Mouse (Mus musculus) 3T3-L1 (cell line): ENCODE results near the gene Dusp15.

ENCODE experiments used
- DNase-seq: peaks from one replicate; pipeline ENCODE4 v3.0.0-alpha.2; 2015; ENCODE audit warnings: low read depth, low spot score

The Dusp15 gene

DNA sequence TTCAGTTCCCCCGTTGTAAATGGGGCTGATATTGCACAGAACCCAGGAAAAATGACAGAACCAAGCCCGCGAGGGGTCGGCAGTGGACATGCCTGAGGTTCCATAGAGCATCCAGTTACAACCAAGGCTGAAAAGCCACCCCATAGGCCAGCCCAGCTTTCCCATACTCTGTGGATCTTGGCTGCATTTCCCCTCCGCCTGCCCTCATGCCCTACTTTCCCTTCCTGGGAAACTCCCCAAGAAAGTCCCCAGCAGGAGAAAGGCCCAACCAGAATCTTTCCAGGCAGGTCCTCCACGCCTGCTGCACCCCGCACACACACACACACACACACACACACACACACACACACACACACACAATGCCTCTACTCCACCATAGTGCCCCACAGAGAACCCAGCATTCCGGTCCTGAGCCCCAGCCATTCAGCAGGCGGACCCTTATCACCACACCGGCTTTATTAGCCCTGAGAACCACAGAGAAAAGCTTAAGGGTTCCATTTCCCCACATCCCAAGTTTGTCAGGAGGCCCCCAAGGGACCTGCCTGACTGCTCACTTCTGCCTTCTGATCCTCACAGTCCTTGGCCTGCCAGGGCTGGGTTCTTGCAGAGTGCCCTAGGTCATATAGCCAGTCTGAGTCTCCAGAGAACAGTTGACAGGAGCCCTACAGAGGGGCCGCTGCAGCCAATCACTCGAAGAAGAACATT, 19.9 kb downstream of the Dusp15 start:
- peak; percentile 90 for DNase-seq

GRCm38 (mm10) chr2:152930276-152930675, 21.2 kb downstream of the Dusp15 start:
- peak; percentile 74 for DNase-seq

DNA sequence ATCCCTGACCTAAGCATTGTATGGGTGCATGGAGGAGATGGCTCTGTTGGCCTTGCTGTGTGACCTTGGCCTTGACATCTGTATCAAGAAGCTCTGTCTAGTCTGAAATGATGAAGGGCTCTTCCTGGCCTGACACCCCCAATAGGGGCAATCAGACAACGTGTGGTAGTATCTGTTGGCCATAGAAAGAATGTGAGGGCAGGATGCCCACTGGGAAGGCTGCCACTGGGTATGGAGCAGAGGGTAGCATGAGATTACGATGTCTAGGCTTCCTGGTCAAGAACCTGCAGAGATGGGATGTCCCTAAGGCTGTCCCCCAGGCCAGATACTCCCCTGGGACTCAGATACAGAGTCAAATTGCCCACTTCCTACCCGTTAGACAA, 22.5 kb downstream of the Dusp15 start:
- DNase-seq = peak; percentile 60

DNA sequence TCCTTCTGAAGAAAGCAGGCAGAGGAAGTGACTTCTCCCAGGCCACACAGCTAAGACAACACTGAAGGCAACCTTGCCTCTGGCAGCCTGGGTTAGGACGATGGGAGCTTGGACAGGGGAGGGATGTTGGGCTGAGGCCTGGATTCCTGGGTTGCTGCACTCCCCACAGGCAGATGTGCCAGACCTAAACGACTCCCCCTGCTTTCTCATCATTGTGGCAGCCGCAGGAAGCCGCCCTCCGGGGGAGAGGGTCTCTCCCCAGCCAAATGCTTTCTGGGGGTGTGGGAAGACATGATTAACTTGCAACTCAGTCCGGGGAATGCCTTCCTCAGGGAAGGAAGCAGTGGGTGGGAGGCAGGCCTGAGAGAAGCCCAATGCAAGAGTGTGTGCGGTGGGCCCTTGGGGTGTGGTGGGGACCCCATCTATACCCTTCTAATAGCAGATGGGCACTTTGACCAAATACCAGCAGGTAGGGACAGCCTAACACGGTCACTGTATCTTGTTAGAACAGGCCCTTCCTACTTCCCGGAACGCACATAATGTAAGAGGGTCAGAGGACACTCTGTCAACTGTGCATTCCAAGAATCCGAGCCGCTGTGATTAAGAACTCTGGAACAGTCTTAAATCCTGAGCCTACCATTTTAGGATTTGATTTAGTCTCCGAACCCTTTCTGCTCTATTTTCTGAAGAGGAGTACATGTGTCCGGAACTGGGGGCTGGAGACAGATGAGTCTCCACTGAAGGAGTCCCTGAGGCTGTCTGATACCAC, 23.1 kb downstream of the Dusp15 start:
- DNase-seq = peak; percentile 76

DNA sequence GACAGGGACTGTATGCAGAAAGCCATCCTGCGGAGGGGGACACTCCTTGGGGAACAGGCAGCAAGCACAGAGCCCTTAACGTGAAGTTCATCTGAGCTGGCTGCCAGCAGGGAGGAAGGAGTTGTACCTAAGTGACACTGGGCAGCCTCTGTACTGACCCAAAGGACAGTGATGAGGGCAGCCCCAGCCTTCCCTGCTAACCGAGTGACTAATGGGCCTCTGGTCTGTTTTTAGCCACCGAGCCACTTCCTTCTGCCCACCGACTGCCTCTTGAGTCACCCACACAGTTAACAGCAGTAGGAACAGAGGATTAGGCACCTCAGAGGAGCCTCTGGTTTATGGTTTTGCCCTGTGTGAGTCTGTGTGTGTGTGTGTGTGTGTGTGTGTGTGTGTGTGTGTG, 24.1 kb downstream of the Dusp15 start:
- peak; percentile 91 for DNase-seq

- peak; percentile 79 for DNase-seq
Observed at GRCm38 (mm10) chr2:152926896-152927295, 24.6 kb downstream of the Dusp15 start.

DNA sequence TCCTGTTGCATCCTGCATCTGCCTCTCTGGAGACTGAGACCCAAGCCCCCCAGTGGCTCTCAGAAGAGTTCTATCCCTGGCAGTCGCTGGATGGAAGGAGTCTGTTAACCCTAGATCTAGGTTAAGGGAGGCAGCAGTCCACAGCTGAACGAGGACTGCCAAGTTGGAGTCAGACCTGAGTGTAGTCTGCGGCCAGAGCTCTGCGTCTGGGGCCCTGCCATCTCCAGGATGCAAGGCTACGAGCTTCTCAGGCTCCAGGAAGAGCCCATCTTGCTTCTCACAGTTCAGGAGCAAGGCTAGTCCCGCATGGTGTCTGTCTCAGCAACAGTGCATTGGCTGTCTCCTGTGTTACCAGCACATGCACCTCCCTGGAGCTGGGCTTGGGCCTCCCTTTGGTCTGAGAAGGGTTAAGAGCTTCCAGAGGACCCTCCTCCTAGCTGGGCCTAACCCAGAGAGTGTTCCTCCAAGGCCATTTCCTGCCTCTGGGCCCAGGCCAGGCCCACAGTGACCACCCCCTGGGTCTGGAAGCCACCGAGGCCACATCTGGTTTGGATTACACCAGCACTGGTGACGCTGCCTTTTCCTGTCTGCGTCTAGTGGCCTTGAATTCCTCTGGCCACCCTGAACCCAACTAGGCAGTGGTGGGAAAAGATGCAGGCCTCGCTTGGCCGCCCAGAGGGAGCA, 26.2 kb downstream of the Dusp15 start:
- peak; percentile 96 for DNase-seq

GRCm38 (mm10) chr2:152924543-152924942, 27.0 kb downstream of the Dusp15 start:
- DNase-seq = no peak

DNA sequence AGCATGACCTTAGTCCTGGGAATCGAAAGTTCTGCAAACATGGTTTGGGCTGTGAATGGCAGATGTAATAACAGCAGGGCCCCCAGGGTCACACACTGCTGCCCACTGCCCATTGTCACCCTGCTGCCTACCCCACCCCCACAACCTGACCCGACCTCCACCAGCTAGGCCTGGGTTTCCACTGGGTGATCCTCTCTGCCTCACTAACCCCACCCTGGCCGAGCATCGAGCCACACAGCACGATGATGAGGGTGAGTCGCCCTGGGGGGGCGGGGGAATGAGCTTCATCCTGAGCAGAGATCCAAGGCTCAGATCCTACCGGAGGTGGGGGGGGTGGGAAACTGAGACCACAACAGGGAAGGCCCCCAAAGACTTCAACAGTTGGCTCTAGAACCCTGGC, 27.4 kb downstream of the Dusp15 start:
- no peak for DNase-seq

- no peak for DNase-seq
Observed at GRCm38 (mm10) chr2:152923621-152924020, 27.9 kb downstream of the Dusp15 start.

DNA sequence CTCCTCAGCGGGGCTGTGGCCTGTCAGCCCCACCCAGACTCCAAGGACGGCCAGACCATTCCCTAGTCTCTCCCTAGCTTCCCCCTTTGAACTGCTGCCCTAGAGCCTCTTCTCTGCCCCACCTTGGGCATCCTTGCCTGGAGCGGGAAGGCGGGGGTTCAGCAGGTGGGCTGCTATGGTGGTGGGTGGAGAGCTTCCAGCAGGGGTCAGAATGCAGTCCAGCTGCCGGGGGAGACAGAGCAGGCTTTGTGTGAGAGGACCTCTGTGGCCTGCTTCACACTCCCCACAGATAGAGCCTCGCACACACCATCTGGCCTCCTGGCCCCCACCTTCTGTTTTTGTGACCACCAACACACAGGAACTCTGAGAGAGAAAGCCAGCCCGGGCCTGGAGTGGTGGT, 29.1 kb downstream of the Dusp15 start:
- no peak for DNase-seq

DNA sequence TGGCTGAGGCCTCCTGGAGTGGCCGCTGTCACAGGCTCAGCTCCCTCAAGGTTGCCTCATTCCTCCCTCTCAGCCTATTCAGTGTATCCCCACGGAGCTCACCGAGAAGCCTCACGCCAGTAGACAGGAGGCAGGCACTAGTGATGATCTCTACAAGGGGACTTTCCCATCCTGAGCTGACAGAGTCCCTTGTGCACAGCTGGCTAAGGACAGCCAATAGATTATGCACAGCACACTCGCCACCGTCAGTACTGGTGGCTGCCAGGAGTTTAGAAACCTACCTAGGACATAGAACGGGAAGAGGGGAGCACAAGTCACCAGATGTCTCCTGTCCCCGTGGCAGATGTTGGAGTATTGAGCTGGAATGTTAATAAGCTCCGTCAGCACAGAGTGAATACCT, 33.8 kb downstream of the Dusp15 start:
- no peak for DNase-seq

GRCm38 (mm10) chr2:152916111-152916510, 35.4 kb downstream of the Dusp15 start:
- DNase-seq = no peak

GRCm38 (mm10) chr2:152915453-152915852, 36.0 kb downstream of the Dusp15 start:
- DNase-seq = no peak

DNA sequence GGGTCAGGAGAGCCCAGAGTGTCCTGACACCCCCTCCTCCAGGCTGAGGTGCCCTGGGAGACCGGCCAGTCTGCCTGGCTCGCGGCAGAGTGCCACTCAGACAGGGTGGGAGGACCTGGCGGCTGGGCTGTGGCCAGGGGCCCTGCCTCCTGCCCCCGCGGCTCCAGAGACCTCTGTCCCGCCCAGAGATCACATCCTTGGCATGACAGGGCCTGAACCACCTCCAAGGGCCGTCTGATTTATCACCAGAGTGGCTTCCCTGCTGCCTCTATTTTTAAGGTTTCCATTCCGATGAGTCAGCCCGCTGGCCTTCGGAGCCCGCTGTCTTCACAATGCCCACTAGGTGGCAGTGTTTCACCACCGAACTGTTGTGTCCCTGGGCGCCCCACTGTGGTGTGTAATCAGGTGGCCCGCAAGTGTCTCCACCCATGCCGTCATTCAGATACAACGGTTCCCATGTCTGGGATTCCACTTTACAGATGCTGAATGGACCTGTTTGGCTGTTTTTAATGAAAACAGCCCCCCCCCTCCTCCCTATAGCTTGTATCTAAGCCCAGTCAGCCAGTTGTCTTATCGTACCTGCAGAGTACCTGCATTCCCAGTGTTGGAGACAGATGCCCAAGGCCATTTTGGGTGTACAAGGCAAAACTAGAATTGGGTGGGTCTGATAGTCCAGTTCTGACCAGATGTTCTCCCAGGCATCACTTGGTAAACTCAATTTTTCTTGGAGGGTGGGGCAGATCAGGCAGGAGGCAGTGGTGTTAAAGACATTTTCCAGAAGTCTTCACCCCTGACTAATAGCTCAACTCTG, 37.0 kb downstream of the Dusp15 start:
- DNase-seq = peak; percentile 99

- peak; percentile 38 for DNase-seq
Observed at GRCm38 (mm10) chr2:152913471-152913870, 38.0 kb downstream of the Dusp15 start.

DNA sequence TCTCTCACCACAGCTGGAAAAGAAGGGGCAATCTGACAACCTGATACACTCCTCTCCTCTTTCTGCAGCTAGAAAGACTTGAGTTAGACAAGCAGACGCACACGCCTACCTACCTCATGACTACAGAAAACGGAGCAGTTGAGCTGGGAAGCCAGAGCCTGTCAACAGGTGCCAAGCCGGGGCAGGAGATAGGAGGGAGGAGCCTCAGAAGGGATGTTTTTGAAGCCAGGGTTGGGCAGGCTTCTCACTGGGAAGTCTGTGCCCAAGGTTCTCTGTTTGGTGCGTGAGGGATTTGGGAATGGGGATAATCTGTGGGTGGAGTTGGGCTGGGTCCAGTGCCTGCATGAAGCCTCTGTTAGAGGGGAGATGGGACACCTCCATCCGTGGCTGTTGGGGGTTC, 40.1 kb downstream of the Dusp15 start:
- no peak for DNase-seq

GRCm38 (mm10) chr2:152911031-152911430, 40.5 kb downstream of the Dusp15 start, which contains the start of gene Mylk2:
Mylk2 (plus strand) TSS chr2:152911352.
- DNase-seq = no peak

DNA sequence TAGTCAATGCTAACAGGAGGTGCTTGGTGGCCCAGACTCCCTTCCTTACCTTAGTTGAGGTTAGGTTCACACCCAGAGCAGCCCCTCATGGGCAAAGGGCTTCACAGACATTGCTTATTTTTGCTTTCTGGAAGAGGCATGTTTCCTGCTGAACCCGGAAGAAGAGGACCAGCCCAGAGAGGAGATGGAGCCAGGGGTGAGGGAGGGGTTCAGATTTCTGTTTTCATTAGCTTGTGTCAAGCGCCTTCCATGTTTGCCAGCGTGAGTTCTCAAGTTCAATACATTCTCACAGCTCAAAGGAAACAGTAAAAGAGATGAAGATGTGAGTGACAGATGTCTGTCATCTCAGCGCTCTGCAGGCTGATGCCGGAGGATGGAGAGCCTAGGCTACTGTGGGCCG, 41.6 kb downstream of the Dusp15 start:
- DNase-seq = no peak

DNA sequence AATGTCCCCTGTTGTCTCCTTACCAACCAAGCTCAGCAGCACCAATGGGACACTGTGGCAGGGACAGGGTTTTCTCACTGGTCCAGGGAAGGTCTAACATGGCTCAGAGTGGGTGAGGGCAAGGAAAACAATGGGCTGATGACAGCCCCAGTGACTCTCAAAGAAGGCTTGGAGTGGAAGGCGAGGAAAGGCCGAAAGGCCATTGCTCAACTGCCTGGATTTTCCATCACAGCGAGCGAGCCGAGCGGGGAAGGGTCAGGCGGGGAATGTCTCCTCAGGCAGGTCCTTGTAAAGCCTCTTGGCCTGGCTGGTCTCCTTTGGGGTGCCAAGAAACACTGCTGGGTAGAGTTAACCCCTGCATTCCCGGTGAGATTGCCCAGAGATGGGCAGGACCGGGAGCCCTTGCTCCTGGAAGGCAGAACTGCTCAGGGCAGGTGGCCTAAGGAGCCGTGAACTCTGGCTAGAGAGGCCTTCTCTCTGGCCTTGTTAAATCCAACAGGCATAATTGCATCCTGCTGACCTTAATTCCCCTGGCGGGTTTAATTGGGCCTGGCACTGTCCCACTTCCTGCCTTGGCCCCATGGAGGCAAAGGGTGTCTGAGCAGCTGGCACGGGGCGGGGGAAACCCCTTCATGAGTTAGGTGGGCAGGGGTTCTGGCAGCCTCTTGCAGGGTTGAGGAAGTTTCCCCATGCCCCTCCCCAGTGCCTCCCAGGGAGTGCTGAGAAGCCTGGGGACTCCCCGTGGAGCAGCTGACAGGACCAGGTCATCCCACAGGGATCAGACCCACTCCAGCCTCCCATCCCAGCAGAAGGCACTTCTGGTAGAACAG, 44.2 kb downstream of the Dusp15 start:
- DNase-seq = peak; percentile 27
